Mouse (Mus musculus) heart, postnatal 10 days (tissue): ENCODE data around the gene Rpn1. TPM values are rescaled to one million over a fixed set of nuclear protein-coding genes. Genes with fewer than 3 reads are reported as not detected.

ENCODE experiments used
- DNase-seq, 2 experiments: peaks; one replicate each; pipeline ENCODE4 v3.0.0; 2021
- intact Hi-C: fragments of 180-260 bp; cut with DNase I; formaldehyde crosslinking; loops from one replicate; pipeline ENCODE4 v1.15.1; 2025
- total RNA-seq, 2 experiments: library from RNA; stranded (reverse); gene quantifications; 2 replicates each; pipeline ENCODE4 v1.2.3; 2021

The Rpn1 gene
- total RNA-seq: 100 to 1,000 TPM; 111 to 128 TPM

GRCm38 (mm10) chr6:88084278-88085151 lies at the start of gene Rpn1:
Gene Rpn1, plus strand, starts transcription at chr6:88084482.
- DNase-seq: peak; percentile 98 to 99
- intact Hi-C loops: loop anchor here (5.0 kb wide), 1 partner anchor 172 kb away; the partner anchor contains the start of gene Hmces

GRCm38 (mm10) chr6:88037471-88038045 lies 46.7 kb upstream of the Rpn1 start:
- no peak for DNase-seq
- intact Hi-C loops: no loop called here

DNA sequence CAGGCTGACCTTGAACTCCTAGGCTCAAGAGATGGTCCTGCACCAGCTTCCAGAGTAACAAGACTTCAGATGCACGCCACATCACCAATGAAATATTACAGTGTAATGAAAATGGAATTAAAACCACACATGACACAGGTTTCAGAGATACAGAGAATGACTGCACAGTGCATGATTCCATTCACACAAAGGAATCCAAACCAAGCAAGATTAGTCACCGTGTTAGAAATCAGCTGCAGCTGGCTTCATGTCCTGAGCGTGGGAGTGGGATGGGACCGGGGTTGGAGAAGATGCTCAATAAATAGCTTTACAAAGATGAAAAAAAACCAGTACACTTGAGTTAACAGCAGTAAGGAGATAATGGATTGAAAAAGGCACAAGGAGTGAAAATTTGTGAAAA lies 44.9 kb upstream of the Rpn1 start:
- DNase-seq: no peak
- intact Hi-C loops: no loop called here

- intact Hi-C loops: no loop called here
- DNase-seq: peak in 1 of 2 experiments; percentile 22
Measured at GRCm38 (mm10) chr6:88041221-88041620, 43.1 kb upstream of the Rpn1 start.

- peak in 1 of 2 experiments; percentile 12 for DNase-seq
- intact Hi-C loops: no loop called here
Measured at GRCm38 (mm10) chr6:88042336-88042735, 41.9 kb upstream of the Rpn1 start.

DNA sequence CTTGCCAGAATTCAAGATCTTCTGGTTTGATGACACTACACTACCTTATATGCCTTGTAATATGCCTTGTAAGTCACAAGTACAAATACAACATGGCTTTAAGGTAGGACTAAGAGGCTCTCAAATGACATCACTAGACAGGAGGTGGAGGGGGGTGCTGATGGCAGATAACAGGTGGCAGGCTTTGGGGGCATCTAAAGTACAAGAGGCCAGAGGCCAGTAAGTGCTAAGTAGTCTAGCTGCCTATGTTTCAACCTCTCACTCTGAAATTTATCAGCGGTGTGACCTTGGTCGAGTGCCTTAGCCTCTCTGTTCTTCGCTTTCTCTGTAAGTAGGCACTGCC lies 40.1 kb upstream of the Rpn1 start:
- intact Hi-C loops: loop anchor here (2.0 kb wide), 1 partner anchor 31 kb away; no protein-coding TSS in a partner anchor
- no peak for DNase-seq

- peak; percentile 97 to 98 for DNase-seq
- intact Hi-C loops: loop anchor here (2.0 kb wide), 1 partner anchor 30 kb away; no protein-coding TSS in a partner anchor
Measured at GRCm38 (mm10) chr6:88044577-88045405, 39.5 kb upstream of the Rpn1 start, which contains the start of gene Rab7. Gene Rab7, minus strand, starts transcription at chr6:88045270.

GRCm38 (mm10) chr6:88045406-88045766 lies 38.9 kb upstream of the Rpn1 start:
- intact Hi-C loops: loop anchor here (2.0 kb wide), 1 partner anchor 29 kb away; no protein-coding TSS in a partner anchor
- no peak for DNase-seq

DNA sequence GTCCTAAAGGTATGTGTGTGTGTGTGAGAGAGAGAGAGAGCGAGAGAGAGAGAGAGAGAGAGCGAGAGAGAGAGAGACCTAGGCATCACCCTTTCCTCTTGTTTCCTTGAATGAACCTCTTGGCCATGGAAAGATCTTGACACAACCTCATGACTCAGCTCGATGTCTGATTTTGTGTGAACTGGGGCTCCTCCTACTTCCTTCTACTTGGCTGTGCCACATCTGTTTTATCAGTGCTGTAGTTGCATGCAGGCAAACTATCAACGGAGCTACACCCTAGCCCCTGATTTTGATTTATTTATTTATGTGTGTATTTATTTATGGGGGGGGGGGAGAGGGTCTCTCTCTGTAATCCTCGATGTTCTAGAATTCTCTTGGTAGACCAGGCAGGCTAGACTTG lies 36.4 kb upstream of the Rpn1 start:
- intact Hi-C loops: no loop called here

DNA sequence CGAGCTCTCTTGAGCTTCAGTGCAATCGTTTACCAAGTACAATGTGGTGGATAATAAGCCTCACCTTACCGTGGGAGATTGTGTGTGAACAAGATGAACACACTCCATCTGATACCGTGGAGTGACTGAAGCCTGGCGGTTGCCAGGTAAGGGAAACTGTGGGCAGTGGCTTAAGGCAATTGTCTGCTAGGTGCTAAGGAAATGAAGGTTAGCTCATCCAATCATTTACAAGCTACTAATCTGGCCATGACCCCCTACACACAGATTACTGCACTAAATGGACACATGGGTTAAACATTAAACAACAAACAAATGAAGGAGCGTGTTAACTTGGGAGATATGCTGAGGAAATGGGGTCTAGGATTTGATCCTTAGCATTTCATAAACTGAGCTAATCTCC lies 35.3 kb upstream of the Rpn1 start:
- no peak for DNase-seq

More for the DNA sequence above, 36.4 kb upstream of the Rpn1 start:
- DNase-seq: no peak

GRCm38 (mm10) chr6:88051206-88051605 lies 33.1 kb upstream of the Rpn1 start:
- DNase-seq: no peak
- intact Hi-C loops: no loop called here

More for the DNA sequence above, 35.3 kb upstream of the Rpn1 start:
- intact Hi-C loops: no loop called here

DNA sequence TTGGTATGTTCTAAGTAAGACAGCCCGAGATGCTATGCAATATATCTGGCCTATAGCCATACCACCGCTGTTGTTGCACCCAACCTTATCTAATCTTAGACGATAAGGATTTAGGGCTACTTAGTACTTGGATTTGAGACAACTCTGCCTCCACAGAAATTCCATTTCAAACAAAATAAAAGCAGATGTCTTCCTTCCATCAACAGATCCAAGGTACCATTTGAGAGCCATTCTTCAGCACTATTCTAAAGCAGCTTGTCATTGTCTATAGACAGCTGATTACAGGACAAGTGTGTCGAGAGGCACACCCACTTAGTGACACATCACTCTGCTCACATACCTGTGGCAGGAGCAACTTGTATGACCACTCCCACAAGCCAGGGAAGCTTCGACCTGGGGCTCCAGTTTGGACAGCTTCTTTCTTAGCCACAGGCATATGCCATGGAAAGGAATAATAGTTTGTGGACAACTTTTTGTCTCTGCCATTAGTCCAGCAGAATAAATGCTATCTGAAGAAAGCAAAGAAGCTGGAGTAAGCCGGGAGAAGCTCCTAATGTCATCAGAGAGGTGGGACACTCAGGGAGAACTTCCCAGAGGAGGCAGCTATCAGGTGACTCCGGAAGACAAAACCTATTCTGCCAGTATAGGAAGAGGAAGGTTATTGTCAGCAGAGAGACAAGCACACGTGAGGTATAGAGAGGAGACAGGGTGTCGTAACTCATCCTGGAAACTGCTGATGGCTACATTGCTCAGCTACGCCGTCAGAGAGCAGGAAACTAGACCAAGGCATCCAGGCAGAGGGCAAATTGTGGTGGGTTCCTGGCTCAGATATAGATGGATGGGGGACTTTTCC lies 30.8 kb upstream of the Rpn1 start:
- intact Hi-C loops: no loop called here
- DNase-seq: no peak

- intact Hi-C loops: no loop called here
- DNase-seq: no peak
Measured at GRCm38 (mm10) chr6:88054081-88054835, 30.0 kb upstream of the Rpn1 start.

DNA sequence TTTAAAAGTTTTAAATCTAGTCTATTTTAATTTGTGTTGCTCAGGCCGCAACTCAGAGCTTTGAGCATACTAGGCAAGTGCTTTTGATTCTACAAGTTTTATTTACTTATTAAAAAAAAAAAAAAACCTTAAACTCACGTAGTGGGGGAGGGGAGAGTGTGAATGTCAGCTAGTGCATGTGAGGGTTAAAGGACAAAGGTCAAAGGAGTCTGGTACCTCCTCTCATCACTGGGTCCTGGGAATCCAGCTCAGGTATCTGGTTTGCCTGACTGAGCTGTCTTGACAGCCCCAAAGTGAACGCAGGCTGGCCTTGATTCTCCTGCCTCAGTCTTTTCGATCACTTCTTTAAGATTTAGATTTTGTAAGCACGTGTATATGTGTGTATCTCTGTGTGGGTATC lies 28.6 kb upstream of the Rpn1 start:
- no peak for DNase-seq
- intact Hi-C loops: no loop called here

DNA sequence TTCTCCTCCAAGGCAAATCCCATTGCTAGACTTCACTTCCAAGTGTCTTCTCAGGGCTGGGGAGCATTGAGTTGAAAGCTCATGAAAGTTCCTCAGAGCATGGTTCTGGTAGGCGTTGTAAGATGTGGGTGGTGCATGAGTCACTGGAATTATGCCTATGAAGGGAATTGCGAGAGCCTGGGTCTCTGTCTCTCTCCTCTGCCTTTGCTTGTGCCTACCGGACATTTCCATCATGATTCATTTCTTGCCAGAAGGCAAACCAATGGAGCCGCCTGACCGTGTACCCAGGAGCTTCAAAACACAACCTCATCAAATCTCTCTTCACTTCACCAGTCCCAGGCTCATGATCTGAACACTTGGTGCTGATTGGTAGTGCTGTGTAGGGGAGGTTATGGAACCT lies 27.4 kb upstream of the Rpn1 start:
- intact Hi-C loops: no loop called here
- no peak for DNase-seq

GRCm38 (mm10) chr6:88059903-88060302 lies 24.4 kb upstream of the Rpn1 start:
- no peak for DNase-seq
- intact Hi-C loops: no loop called here

DNA sequence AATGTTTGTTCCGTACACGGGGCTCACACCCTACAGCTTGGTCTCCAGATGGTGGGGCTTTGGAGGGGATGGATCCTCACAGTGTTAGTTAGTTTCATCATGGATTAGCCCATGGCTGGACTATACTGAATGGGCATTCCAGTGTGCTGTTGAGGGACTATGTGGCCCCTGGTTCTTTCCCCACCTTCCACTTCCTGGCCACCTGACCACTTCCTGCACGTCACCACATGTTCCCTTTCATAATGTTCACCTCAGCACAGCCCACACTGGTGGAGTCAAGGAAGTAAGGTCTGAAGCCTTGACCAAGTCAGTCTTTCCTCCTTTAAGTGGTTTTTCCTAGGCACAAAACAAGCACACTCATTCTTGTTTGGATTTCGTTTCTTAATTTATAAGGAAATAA lies 23.7 kb upstream of the Rpn1 start:
- intact Hi-C loops: no loop called here
- no peak for DNase-seq

DNA sequence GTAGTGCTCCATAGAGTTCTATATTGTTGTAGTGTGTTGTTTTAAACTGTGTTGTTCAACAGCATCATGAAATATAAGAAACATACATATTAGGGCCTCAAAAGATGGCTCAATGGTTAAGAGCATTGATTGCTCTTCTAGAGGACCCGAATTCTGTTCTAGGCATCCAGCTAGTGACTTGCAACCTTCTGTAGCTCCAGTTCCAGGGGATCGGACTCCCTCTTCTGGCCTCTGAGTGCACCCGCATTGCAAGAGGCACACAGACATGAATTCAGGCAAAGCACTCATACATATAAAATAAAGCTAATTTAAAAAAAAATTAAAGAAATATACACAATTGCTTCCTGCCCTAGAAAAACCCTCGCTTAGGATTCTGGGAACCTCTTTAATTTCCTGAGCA lies 22.9 kb upstream of the Rpn1 start:
- intact Hi-C loops: no loop called here
- no peak for DNase-seq

DNA sequence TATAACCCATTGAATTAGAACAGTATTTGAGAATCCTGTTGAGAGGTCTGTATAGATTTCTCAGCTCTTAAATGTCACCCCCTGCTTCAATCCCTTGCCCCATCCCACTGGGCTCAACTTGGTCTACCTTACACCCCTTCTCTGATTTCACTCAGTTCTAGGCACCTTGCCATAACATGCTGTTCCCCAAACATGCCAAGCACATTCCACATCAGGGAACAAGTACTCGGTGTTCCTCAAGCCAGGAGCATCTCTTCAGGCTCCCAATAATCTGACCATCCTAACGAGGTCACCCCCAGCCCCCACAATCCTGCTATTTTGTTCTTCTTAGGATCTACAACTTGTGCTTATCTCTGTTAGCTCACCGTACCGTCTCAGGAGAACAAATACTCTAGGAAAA lies 21.9 kb upstream of the Rpn1 start:
- no peak for DNase-seq
- intact Hi-C loops: no loop called here
